Mouse (Mus musculus) spleen, postnatal 14 days (tissue): ENCODE data around the gene Hras.

Experiments used
- DNase-seq, 2 experiments: peaks; one replicate each; pipeline ENCODE4 v3.0.0; 2021 to 2022; ENCODE audit warnings: low spot score in 2 of 2

Gene Hras

DNA sequence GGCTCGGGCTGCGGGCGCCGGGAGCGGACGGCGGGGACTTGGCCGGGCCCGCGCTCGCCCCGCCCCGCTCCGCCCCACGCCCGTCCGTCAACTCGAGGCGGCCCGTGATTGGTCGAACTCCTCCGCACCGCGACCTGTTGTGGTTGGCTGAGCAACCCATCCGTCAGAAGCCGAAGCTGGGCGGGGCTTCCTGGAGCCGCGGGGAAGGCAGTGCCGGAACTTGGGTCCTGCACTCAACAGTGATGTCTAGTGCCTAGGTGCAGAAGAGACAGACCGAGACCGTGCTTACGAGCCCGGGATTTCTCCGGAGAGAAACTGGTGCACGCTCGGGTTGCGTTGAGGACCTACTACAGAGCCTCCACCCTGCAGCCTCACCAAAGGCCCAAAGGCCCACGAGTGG lies at the start of gene Hras, which contains the start of gene Lrrc56:
TSS of gene Hras (minus strand) at position 58 of the 400 bp plus-strand sequence.
TSS of gene Lrrc56 (plus strand) at position 210 of the 400 bp plus-strand sequence.
- DNase-seq, result peak; percentile 97 to 98

- DNase-seq, result no peak
Measured at GRCm38 (mm10) chr7:141231551-141231950, 37.7 kb upstream of the Hras start.

DNA sequence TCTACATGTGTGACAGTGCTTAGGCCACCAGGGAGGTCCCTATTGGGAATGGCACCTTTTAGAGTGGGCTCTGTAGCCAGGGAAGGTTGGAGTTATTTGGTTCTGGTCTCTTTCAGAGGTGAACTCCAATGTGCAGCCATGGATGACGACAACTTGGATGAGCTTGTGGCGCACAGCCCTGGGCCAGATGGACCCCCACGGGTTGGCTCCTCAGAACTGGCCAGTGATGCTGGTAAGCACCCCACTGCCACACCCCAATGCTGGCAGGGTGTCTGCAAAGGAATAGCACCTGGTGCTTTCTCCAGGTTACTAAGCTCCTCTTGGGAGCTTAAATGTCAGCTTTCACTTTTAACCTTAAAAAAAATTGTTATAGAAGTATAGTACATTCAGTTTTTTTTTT lies 37.3 kb upstream of the Hras start:
- DNase-seq, result no peak

DNA sequence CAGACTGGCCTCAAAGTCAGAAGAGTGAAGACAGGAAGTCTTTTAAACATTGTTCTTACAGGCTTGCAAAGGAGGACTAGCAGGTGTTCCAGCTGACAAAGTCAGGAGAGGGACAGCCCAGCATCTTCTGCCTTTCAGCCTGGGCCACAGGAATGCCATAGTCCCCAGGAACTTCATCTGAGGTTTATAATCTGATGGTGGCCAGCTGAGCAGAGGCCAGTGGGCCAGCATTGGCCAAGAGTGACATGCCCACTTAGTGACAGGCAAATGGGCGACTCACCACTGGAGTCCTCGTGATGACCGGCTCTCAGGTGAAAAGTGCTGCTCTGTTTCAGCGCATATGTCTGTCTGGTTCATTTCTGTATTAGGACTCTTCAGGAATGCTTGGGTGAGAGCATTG lies 36.8 kb upstream of the Hras start:
- DNase-seq, result no peak

DNA sequence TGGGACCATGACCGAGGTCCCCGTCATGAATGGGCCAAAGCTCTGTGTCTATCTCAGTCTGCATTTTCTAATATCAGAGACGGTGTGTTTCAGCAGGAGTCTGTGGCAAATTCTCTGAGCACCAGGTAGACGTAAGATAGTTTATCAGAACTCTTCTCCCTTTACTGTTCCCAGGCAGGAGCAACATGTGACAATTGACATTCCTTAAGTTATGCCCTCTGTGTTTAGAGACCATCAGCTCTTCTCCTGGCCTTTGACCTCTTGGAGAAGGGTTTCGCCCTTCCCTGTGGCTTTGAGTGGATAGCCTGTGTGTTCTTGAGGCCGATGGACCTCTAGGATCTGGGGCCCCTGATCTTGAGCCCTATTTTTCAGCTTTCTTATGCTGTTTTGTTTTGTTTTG lies 35.9 kb upstream of the Hras start:
- no peak for DNase-seq

DNA sequence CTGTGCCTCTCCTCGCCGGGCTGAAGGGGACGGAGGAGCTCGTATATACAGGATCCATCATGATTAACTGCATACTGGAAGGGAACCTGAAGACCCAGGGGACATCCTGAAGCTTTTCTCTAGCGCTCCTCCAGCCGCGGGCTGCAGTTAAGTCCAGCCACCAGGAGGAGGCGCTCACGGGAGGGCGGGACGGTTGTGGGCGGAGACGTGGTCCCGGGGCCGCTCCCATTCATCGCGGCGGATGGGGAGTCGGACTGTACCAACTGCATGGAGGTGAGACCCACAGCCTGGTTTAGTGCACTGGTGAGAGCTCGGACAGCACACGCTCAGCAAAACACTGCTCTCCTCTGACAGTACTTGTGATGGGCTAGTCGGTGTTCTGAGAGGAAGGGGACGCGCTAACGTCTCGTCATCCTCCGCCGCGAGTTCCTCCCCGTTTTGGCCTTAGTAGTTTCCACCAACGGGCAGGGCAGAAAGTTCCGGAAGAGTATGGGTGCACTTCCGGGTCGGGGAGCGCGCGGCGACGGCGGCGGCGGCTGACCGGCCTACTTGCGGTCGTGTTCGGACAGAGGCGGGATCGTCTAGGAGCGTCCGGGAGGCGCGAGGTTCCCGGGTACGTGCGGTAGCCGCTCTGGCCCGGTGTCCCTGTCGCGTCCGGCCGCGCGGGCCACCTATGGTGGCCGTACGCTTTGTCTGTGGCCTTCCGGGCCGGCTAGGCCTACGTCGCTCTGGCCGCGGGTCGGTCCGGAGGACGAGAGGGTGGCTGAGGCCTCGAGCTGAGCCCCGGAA lies 34.7 kb upstream of the Hras start, which contains the start of gene Phrf1:
TSS of gene Phrf1 (plus strand) at position 506 of the 789 bp plus-strand sequence.
- DNase-seq, result peak; percentile 90 to 96

GRCm38 (mm10) chr7:141227796-141228195 lies 34.0 kb upstream of the Hras start:
- DNase-seq, result no peak

GRCm38 (mm10) chr7:141226535-141226934 lies 32.7 kb upstream of the Hras start:
- no peak for DNase-seq

- no peak for DNase-seq
Measured at GRCm38 (mm10) chr7:141222696-141223215, 29.0 kb upstream of the Hras start.

DNA sequence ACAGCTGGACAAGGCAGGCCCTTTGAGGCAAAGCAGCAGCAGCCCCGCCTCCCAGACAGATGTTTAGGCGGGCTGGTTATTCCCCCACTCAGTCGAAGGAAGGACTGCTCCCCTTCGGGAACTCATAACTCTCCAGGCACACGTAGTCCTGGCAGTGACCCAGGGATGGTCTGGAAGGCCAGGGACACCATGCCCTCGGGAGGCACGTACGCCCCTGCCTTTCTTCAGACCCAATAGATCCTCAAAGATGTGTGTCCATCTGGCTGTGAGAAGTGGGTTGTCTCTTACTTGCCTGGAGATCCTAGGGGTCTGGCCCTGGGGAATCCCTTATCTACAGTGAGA lies 28.3 kb upstream of the Hras start:
- DNase-seq, result peak in 1 of 2 experiments; percentile 22

DNA sequence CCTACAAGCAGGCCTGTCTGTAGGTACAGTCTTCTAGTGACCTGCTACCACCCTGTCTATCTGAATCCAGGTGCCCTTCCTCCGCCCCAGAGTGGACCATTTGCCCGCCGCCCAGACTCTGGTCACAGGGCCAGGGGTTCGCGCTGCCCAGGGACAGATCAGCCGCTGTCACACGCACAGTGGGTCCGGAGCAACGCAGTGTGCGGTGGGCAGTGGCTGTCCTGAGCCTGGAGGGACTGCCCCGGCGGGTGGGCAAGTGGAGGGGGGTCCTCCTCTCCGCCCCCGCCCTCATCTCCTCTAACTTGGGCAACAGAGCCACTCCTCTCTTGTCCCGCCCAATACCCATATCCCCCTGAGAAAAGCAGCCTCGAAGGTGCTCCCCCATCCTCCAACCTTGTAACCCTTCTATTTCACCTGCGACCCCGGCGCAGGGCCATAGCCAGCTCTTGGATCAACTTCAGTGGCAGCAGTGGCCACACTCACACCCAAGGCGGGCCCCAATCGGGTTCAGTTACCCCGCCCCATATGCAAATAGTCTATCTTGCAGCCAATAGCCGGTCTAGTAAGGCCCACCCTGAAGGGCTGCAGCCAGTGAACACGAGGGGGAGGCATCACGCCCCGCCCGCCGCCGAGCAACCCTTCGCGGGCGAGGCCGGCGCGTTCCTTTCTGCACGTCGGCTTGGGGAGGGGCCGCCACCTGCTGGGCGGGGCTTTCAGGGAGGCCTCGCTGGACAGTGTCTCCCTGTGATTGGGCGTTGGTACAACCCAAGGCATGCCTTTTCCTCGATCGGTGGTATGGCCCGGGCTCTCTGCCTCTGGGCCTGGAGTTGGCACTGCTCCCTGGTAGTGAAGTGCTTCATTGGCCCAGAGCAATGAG lies 27.7 kb upstream of the Hras start:
- peak; percentile 93 to 94 for DNase-seq

DNA sequence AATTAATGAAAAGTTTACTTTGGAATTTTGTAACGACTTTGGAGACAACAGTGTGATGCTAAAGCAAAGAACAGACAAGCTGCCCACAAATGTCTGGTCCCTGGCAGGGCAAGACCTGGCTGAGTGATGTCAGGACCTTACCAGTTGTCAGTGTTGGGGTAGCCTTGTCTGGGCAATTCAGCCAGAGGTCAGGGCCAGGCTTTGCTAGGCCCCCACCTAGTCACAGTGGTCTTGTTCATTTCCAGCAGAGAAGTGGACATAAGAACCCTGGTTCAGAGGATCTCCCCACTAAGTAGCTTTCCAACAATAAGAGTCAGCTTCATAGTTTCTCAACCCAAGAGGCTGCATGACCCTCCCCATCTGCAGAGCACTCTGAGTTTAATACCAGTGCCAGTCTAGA lies 26.6 kb upstream of the Hras start:
- no peak for DNase-seq

DNA sequence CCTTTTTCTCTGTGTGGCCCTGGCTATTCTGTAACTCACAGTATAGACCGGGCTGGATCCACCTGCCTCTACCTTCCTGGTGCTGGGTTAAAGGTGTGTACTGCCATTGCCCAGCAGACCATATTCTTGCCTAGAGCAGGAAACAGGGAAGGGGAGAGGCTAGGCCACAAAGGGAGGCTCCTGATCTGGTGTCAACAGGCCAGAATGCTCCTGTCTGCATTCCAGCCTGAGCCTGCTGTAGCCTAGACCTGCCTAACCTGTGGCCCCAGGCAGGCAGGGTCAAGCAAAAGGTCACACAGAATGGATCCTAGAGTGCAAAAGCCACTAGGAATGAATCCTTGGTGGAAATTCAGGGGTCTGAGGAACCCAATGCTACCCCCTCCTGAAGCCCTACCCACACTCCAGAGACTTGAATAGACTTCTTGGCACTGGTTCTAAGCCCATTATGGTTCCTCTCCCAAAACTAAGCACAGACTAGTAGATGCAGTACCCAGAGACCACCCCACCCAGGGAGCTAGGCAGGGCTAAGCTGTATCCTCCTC lies 25.8 kb upstream of the Hras start:
- no peak for DNase-seq

DNA sequence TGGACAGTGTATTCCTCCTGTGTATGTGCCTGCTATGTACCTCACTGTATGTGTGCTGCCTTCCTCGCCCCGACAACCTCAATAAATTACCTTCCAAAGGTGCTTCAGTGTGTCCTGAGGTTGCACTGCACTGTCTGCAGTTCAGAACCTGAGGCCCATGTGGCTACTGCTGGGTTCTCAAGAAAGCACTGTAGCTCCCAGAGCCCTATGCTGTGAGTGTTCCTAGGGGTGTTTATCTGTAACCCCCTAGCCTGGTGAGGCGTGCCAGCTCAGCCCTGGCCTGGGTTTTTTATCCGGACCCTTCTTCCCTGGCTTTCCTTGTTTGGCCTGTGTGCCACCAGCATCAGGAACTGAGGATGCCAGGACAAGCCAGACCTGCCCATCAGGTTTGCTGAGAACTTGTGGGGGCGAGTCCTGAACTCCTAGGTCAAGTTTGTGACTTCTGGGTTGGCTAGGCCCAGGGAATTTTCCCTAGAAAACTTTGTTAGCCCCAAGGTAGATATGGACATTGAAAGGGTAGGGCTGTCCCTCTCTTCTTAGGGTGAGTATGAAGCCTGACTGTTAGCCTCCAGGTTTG lies 24.8 kb upstream of the Hras start:
- DNase-seq, result no peak

DNA sequence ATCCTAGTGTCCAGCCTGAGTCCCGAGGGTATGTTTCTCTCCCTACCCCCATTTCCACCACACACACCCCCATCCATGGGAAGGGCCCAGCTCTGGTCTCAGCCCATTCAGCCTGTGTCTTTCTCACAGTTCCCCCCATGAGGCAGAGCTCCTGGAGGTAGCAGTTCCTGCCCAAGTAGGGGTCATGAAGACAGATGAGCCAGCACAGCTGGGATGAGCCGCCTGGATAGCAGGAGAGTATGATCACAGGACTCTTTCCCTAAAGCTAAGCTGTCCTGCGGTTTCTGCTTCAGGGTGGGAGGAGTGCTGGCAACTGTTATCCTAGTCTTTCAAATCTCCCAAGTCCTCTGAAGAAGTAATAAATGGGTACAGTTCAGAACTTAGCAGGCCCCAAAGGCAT lies 24.3 kb upstream of the Hras start:
- DNase-seq, result no peak

DNA sequence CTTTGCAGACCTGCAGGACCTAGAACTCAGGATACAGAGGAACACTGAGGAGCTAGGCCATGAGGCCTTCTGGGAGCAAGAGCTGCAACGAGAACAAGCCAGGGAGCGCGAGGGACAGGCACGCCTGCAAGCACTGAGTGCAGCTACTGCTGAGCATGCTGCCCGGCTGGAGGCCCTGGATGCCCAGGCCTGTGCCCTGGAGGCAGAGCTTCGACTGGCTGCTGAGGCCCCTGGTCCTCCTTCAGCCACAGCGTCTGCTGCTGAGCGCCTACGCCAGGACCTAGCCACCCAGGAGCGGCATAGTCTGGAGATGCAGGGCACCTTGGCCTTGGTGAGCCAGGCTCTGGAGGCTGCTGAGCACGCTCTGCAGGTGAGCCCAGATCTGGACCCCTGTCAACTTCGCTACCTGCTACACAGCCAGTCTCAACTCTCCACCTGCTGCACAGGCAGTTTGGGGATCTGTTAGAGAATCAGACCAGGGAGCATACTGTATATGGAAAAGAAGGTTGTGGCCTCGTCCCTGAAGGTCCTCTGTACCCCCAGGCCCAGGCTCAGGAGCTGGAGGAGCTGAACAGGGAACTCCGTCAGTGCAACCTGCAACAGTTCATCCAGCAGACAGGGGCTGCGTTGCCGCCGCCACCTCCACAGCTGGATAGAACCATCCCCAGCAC lies 23.7 kb upstream of the Hras start:
- DNase-seq, result no peak

DNA sequence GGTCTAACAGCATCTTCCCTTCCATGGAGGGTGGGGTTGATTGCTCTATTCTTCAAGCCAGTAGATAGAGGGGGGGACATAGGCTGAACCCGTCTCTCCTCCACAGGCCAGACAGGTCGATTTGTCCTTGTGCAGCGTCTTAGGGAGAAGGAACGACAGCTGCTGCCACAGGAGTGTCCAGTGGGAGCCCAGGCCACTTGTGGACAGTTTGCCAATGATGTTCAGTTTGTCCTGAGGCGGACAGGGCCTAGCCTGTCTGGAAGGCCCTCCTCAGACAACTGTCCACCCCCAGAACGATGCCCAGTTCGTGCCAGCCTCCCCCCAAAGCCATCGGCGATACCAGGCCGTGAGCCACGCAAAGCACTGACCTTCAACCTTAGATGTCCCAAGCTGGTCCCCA lies 23.1 kb upstream of the Hras start:
- DNase-seq, result no peak

- no peak for DNase-seq
Measured at GRCm38 (mm10) chr7:141215880-141216733, 22.3 kb upstream of the Hras start.

DNA sequence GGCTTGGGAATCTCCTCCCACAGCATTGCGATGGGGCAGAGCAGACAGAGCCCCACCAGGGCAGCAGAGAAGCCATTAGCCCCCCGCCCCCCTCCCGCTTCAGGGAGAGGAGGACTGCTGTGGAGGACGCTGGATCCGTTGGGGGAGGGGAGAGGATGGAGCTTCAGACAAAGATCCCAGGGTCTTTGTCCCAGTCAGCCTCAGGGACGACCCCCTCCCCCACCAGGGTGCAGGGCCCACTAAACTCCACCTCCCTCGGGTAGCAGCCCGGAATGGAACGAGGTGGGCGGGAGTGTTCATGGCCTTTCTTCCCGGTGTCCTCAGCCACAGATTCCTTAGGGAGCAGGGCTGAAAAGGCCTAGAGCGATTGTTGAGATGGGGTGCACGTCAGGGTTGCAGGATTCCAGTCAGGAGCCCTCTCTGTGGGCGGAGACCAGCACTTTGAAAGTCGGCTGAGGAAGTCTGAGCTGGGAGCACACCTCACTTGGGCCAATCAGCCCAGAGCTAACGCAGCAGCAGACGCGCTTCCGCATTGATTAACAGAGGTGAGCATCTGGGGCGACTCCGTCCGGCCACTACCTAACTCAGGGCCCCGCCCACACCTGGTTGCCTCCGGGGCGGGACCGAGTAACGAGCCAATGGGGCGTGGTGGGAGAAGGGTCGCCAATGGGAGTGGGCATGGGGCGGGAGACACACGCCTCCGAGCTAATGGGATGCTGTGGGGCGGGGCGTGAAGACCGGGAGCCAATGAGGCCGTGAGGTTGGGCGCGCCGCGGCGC lies 21.5 kb upstream of the Hras start, which contains the start of gene Rassf7:
TSS of gene Rassf7 (plus strand) at position 760 of the 779 bp plus-strand sequence.
- DNase-seq, result peak; percentile 91 to 93
